Mouse (Mus musculus) kidney, adult 18-20 months (tissue): Measurements from ENCODE around the gene Atg16l2.
A peak's percentile ranks its signal among the peaks of the same experiment; 100 is the strongest.

ENCODE experiments used
- DNase-seq: peaks from one replicate; pipeline ENCODE4 v3.0.0; 2021

Atg16l2 gene

DNA sequence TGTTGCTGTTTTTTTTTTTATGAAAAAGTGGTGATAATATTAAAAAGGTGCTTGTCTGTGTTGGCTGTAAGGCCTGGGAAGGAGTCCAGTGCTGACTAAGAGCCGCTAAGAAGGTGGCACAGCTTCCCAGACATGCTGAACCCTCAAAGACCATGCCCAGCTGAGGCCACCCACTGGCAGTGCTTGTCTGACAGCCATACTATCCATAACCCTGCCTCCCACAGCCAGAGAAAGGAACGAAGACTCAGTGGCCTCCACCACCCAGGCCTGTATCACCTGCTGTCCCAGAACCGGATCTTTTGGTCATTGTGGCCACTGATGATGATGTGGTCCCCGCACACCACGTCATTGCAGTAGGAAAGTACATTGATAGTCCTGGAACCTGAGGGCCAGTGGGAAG is 10.8 kb downstream of the Atg16l2 start:
- no peak for DNase-seq

DNA sequence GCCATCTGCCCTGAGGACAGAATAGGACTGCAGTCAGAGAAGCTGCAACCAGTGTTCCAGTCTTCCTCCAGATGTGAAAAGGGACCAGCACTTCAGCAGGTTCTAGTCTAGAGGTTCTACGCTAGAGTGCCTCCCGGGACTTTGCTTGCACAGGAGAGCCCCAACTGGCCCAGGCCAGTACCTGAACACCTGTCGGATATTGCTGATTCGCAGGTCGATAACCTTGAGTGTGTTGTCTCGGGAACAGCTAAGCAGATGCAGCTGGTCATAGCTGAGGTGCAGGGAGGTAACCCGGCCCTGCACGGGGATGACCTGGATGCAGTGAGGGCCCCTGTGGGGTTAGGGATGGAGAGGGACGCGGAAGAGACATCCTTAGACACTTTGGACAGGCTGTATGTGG is 11.7 kb downstream of the Atg16l2 start:
- DNase-seq = no peak

DNA sequence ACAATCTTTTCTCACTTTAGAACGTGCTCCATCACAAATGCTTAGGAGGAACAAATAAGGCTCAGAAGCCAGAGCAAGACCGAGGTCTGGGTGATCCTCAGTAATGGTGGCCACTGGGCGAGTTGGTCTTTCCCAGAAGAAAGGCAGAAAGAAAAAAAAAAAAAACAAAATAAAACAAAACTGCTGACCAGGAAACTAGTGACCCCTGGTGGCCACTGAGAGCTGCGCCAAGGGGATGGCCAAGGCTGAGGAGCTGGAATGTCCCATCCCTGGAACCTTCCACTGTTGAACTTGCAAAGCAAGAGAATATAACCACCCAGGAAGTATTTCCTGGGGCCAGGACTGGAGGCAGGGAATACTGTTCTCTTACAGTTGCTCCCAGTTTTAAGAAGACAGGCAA is 13.6 kb downstream of the Atg16l2 start:
- peak; percentile 62 for DNase-seq

DNA sequence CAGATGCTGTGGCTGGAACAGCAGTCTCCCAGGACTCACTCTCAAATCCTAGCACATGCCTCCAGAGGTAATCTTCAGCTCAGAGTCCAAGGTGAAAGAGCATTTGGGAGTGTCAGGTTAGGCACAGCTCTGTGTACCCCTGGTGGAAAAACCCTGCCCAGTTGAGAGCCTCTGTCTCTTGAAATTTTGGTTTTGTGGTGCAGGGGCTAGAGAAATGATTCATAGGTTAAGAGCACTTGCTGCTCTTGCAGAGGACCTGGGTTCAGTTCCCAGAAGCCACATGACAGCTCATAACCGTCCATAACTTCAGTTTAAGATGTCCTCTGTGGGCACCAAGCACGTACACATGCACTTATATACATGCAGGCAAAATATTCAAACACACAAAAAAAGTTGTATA is 14.2 kb downstream of the Atg16l2 start:
- no peak for DNase-seq

DNA sequence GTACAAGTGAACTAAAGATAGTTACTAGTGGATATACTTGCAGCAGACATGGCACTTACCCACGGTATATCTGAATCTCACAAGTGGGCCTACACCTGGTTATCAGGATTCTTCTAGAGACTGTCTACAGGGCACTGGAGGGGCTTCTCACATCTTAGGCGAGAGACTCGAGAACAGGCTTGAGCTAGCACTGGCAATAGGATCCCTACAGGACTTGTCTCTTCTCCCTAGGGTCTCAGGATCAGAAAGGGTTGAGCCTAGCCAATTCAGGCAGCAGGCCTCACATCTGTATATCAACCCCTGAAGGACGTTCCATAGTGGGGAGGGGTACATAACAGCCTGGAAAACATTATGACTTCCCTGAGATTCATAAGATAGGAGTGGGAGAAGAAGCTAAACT is 15.2 kb downstream of the Atg16l2 start:
- DNase-seq = no peak

DNA sequence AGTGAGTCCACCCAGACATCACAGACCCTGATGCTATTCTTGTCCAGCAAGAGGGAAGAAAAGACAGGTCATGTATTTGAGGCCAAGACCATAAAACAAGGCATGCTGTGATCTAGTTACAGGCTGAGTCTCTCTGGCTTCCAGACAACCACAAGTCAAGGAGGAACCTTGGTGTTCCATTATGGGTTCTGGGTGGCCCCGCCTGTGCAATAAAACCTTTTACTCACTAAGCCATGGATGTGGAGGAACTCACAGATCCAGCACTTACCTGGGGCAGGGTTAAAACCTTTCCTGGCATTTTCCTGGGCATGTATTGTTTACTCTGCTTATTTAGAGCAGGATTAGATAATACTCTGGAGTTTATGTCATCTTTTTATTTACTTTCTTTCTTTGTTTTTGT is 17.5 kb downstream of the Atg16l2 start:
- no peak for DNase-seq

DNA sequence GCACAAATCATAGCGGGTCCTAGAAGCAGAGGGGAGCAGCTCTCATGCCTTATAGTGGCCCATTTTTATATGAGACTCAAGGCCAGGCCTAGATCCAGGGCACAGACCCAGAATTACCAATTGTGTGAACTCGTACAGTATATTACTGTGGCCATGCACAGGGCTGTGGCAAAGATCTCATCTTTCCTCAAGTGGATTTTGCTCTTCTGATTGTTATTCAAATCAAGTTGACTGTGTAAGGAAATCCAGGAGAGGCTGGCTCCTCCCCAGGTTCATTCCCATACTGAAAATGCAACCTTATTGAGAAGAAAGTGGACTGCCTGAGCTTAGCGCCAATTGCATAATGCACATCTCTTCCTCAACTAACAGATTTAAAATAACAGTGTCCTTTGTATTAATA is 19.3 kb downstream of the Atg16l2 start:
- DNase-seq = no peak

DNA sequence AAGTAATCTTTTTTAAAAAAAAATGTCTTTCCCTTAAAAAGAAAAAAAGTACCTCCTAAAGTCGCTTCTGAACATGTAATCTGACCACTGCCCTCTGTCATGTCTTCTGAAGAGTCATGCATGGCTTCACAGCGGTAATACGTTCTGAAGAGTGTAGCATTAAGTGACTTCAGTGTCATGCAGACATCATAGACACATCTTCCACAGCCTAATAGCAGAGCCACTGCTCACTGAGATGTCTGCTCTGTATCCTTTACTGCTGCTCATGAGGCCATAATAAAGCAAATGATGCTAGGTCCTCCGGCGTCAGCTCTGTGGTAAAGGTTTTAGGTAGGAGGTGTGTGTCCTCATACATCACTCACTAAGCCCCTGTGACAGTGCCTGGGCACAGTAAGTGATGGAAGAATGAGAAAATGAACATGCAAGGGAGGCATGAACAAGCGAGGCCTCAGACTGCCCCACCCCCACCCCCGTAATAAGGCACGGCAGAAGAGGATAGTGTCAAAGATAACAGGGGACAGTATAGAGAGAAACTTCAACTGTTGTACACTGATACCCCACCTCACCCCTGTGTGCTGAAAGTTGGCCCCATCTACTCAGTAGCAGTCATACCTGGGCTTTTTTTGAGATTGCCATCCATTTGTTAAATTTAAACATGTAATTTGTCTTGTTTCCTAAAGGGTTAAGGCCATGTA is 29.4 kb downstream of the Atg16l2 start:
- no peak for DNase-seq

DNA sequence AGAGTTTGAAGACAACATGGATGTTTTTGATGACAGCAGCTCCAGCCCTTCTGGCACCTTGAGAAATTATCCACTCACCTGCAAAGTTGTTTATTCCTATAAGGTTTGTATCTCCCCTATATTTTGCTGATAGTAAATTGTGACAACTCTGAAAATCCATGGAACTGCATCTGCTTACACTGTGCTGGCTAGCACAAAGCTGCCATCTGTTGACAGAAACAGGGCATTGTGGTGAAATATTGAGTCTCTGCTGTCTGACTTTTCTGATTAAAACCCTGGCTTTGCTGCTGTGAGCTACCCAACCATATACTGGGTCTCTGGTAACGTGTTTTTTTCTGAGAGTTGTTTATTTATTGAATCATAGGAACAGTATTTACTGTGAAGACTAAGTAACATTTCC is 30.4 kb downstream of the Atg16l2 start:
- DNase-seq = no peak

DNA sequence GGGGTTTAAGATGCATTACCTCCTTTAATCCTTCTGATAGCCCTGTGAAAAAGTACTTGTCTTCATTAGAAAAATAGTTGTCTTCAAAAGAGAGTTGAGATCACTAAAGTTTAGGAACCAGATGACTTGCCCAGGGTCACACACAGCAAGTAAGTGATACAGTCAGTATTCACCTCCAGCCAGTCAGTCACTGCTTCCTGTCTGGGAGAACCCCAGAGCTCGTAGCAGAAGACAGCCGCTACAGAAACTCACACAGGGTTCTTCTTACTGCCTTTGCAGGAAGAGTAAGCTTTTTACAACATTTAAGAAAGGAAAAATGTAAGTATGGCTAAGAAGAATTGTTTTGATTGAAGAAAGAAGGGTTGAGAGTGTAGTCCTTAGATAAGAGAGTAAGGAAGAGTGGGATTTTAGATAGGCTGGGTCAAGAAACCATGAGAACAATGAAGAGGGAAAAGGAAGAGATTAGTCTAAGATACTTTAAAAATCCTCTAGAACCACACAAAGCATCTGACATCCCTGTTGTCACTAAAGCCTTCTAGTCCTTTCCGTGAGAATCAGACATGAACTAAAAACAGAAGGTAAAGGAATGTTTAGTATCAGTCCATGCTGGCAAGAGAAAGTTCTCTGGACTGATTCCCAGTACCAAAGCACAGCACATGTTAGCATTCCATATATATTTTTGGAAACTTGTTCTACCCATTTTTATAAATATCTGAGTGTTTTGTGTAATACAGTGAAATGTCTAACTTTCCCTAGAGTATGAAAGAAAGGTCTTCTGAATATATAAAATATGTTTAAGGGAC is 34.4 kb downstream of the Atg16l2 start:
- no peak for DNase-seq

DNA sequence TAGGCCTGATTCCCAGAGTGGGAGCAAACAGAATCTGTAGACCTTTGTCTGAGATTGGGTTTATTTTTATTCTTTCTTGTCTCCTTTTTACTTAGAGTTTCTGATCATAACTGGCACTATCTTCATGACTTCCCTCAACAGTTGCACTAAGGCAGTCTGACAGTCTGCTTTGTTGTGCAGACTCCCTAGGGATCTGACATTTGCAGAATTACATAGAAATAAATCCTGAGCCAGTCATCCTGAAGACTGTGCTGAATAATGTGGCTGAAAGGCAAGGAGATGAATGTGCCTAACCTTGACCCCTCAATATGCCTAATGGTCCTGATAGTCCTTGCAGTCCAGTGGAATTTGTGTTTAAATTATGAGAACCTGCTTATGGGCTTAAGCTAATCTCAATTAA is 38.5 kb downstream of the Atg16l2 start:
- DNase-seq = no peak

DNA sequence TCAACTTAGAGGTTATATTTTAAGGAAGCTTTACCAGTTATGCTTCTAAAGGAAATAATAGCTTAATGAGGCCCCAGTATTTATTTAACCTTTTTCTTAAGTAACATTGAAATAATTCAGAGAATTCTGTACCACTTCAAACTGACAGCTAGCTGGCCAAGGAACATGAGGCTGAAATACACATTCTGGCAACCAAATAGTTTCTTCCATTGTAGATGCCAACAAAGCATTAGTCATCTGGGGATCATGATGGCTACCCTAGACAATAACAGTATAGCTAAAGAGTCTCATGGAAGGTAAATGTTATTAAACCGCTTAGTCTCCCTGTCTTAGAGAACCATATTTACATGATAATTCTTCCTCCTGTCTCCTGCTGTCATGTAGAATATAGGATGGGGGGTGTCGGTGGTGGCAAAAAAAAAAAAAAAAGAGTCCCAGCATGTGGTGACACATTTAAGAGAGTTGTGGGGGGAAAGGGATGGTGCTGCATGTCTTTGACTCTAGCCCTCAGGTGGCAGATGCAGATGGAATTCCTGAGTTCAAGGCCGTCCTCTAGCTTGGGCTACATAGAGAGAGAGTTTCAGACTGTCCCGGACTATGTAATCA is 40.0 kb downstream of the Atg16l2 start:
- no peak for DNase-seq

DNA sequence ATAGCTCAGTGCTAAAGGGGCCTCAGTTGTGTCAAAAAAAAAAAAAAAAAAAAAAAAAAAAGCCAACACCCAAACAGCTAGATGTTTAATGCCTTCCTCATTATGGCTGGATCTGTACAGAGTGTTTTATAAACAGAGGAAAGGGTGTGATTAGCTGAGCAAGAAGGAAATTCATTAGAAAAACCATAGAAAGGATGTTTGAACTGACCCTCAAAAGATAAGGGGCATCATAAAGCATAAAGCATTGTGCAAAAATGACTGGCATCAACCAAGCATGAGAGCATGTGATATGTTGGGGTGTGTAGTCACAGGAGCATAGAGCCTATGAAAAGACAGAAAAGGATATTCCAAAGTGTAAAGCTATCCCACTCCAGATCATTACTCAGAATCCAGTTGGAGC is 43.6 kb downstream of the Atg16l2 start:
- DNase-seq = no peak

DNA sequence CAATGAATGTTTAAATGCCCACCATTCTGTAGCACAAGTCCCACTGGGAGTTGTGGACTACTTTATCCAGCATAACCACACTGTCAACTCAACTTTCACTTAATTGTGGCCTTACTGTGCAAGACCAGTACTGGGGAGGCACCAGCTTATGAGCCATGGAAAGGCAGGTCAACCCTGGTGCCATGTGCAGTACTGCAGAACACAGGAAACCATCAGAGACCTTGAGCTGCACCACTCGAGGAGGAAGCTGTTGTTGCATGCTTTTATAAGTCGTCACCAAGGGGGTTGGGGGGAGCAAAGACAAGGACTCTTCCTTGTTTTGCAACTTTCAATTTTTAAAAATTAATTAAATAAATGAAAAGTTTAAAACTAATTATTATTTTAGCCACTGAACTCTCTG is 49.0 kb downstream of the Atg16l2 start:
- no peak for DNase-seq

DNA sequence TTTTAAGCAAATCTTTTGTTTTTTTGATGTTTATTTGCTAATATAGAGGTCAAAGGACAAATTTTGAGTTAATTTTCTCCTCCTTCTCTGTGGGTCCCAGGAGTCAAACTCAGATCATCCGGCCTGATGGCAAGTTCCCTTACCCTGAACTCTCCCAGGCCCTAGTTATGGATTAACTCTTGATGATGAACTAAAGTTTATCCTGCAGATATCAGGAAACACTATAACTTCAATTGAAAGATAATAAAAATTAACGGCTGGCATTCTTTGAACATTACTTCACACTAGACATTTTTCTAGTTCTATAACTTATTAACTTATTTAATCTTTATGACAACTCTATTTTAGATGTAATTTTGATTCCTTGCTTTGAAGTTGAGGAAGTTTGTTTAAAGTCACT is 52.9 kb downstream of the Atg16l2 start:
- DNase-seq = no peak

DNA sequence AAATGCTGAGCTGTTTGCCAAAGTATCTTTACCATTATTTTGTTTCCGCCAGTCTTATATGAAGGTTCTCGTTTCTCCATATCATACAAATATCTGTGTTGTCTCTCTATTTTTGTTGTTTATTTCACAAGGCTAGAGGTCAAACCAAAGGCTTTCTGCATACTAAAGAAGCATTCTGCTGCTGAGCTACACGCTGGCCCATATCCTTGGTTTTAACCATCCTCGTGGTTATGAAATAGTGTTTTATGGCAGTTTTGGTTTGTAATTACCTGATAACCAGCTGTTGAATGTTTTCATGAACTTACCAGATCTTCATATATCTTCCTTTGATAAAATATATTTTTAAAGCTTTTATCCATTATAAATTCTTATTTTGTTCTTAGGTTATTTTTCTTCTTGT is 53.3 kb downstream of the Atg16l2 start:
- DNase-seq = no peak

DNA sequence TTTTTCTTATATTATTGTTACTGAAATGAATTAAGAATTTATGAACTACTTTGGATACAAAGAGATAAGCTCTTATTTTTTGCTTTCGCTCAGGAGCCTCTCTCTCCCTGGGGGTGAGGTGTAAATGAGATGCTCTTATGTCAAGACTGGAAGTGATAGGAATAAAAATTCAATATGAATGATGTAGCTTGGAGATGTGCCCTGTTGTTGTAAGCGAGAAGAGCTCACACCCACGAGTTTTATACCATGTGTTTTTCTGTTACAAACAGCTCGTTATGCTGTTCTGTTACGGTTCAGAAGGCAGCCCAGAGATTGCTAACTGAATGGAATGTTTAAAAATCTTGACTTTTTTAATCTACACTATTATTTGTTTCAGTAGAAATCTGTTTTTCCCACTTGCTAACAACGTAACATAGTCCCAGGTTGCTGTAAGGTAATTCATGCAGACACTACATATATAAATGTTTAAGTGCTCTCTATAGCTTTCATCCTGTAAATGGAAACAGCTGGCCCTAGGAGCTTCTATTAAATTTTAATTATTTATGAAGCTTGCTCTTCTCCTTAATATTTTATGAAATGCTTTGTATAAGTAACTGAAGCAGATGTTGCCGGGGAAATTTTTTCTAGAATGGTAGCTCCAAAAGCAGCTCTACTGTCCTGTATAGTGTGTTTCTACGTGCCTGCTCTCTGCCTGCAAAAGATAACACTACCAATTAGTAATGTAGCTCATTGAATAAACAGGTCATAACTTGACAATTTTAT is 65.2 kb downstream of the Atg16l2 start:
- DNase-seq = no peak

DNA sequence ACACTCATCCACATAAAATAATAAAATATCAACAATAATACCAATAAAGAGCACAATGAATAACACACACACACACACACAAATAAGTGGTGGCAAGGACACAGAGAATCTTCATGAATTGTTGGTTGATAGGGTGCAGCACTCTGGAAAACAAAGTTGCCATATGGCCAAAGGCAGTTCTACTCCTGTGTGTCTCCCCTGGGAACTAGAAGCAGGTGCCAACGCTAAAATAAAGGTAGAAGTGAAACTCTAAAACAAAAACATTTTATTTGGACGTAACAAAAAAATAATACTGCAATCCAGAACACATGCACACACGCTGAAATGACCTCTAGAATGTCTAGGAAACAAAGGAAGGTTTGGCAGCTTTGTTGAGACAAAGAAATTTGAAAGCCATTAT is 69.3 kb downstream of the Atg16l2 start:
- no peak for DNase-seq

DNA sequence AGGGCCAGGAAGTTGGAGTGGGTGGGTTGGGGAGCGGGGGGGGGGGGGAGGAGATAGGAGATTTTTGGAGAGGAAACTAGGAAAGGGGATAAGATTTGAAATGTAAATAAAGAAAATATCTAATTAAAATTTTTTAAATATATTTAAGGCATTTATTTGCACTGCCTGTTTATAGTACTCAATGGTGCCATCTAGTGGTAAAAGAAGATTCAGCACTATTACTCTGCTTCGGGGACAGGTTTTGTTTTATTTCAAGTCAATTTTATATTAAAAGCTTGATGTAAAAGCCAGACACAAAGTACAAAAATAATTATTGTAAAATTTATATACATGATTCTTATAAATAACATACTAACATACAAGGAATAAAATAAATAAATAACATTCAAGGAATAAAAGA is 70.6 kb downstream of the Atg16l2 start:
- no peak for DNase-seq

DNA sequence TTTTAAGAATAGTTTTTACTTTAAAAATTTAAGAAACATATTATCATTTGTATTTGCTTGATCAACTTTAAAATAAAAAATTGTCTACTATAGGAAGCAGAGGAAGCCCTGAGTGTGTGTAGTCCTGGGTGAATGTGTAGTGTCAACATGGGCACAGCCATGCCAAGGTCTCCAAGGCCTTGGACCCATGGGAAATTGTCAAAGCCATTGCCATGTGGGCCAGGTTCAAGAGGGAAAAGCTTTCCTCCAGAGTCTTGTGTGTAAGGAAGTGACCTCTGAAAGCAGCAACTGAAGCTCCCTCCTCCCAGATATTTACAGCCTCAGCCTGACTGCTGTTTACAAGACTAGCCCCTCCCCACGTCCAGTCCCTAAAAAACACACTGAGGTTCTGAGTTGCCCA is 72.7 kb downstream of the Atg16l2 start:
- DNase-seq = no peak

DNA sequence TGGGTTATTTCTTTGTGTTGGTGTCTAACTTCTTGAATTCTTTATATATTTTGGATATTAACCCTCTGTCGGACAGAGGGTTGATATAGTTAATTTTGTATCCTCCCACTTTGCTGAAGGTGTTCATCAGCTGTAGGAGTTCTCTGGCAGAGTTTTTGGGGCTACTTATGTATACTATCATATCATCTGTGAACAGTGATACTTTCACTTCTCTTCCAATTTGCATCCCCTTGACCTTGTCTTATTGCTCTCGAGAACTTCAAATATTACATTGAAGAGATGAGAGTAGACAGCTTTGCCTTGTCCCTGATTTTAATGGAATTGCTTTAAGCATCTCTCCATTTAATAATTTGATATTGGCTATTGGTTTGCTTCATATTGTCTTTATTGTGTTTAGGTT is 78.5 kb downstream of the Atg16l2 start:
- no peak for DNase-seq

DNA sequence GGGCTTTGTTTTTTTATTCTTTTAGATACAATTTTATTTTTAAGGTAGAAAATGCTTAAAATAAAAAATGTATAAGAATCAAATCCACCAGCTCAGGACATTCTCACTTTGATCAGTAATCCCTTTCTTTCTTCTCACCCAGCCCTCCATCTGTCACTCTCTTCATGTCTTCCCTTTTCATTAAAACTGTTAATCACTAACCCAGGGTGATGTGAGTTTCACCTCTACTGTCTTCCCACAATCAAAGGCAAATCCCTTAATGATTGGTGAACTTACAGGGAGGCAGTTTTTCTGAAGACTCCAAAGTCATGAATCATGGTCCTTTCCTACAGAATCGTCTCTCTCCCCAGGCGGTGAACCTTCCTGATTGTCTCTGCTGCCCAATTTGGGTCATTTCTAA is 85.3 kb downstream of the Atg16l2 start:
- no peak for DNase-seq

DNA sequence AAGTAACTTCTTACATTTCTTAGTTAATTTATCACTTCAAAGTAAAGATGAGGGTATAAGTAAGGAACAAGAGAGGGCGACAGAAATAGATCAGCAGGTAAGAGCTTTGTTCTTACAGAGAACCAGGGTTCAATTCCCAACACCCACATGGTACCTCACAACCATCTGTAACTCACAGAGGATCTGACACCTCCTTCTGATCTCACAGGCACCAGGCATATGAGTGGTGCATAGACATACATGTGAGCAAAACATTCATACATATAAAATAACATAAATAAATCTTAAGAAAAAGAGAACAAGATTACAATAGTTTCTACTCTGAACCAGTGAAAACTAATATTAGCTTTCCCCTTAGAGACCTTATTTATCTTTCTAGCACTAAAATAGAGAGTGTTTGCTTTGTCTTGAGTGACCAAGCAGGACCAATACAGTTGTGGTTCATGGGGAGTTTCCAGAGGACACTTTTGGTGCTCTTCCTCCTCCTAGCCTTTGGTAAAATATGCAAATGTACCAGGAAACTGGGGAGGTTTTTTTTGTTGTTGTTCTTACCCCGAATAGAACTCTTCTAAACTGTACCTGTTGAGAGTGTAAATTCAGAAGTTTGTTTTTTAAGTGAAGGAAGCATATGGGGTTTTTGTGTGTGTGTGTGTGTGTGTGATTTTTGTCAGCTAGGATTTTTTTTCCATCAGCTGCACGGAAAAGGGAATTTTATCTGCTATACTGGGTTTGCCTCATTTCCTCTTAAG is 88.4 kb downstream of the Atg16l2 start:
- no peak for DNase-seq
